Mouse (Mus musculus) embryonic facial prominence, embryonic 14.5 days (tissue): ENCODE results near the gene Dnah1. TPM values are rescaled to one million over a fixed set of nuclear protein-coding genes. Genes with fewer than 3 reads are reported as not detected.

ENCODE experiments used
- ATAC-seq: fragments of 200-750 bp; cut with Nextera tagmentation; 2 replicates; pipeline ENCODE4 v1.8.0; 2017; ENCODE audit warnings: low read depth, moderate number of reproducible peaks, moderate TSS enrichment
- DNase-seq: peaks from one replicate; pipeline ENCODE4 v3.0.0-alpha.2; 2015; ENCODE audit warnings: low spot score
- H3K27ac ChIP-seq: fragments of 300-500 bp; sonication (generic); replicated peaks from 2 replicates; pipeline ENCODE4 v1.5.1; 2014; ENCODE audit warnings: low read depth, mild to moderate bottlenecking, low read length, moderate library complexity
- H3K27me3 ChIP-seq: fragments of 300-500 bp; sonication (generic); replicated peaks from 2 replicates; pipeline ENCODE4 v1.6.1; 2014; ENCODE audit warnings: low read length; ENCODE audit not compliant: control insufficient read depth, insufficient read depth
- H3K36me3 ChIP-seq: fragments of 300-500 bp; sonication (generic); 2 replicates; pipeline ENCODE4 v1.6.1; 2014; ENCODE audit warnings: low read length, mixed read lengths; ENCODE audit not compliant: control insufficient read depth, insufficient read depth
- H3K4me1 ChIP-seq: fragments of 300-500 bp; sonication (generic); 2 replicates; pipeline ENCODE4 v1.6.1; 2014; ENCODE audit warnings: antibody characterized with exemption, low read length; ENCODE audit not compliant: control insufficient read depth, insufficient read depth
- H3K4me2 ChIP-seq: fragments of 300-500 bp; sonication (generic); 2 replicates; pipeline ENCODE4 v1.6.1; 2014; ENCODE audit warnings: low read depth, mild to moderate bottlenecking, low read length, moderate library complexity, mixed read lengths
- H3K4me3 ChIP-seq: fragments of 300-500 bp; sonication (generic); 2 replicates; pipeline ENCODE4 v1.5.1; 2014; ENCODE audit warnings: low read depth, mild to moderate bottlenecking, low read length
- H3K9ac ChIP-seq: fragments of 300-500 bp; sonication (generic); 2 replicates; pipeline ENCODE4 v1.6.1; 2014; ENCODE audit warnings: low read depth, mild to moderate bottlenecking, low read length, moderate library complexity, mixed read lengths
- H3K9me3 ChIP-seq: fragments of 300-500 bp; sonication (generic); 2 replicates; pipeline ENCODE4 v1.6.1; 2016; ENCODE audit warnings: low read length; ENCODE audit not compliant: control insufficient read depth
- WGBS: fragments of 180-500 bp; shearing (Covaris S2); extraction: QIAGEN DNeasy Blood & Tissue Kit; methylation state at CpG from one replicate; pipeline ENCODE4 v1.1.7; 2014; 5-methylcytosine and 5-hydroxymethylcytosine counted together
- polyA plus RNA-seq: library from polyadenylated mRNA; unstranded; fragments of >200 nt; fragmentation: Nextera tagmentation; extraction: Ambion mirVana; gene quantifications from 2 replicates; pipeline ENCODE4 v1.2.1, GENCODE M21; 2014

The Dnah1 gene
- polyA plus RNA-seq, 1 experiment from 2014 or later = 5.9 TPM

- DNase-seq (no peak), ATAC-seq (no peak)
- no peak overlapping the region for H3K4me2 ChIP-seq
- no peak overlapping the region for H3K27ac ChIP-seq
- H3K4me1 ChIP-seq = no peaks in the 10 kb centered on the region; the same call in 1 of the 2 replicates
- no peaks in the 10 kb centered on the region for H3K9me3 ChIP-seq
- no peak overlapping the region for H3K9ac ChIP-seq
- no peak overlapping the region for H3K4me3 ChIP-seq
- H3K27me3 ChIP-seq = no peaks in the 10 kb centered on the region
- no peaks in the 10 kb centered on the region for H3K36me3 ChIP-seq
- 57% methylated on average over 5 of the region's 5 CpGs for WGBS
Measured at GRCm38 (mm10) chr14:31325551-31325950, 1.9 kb upstream of the Dnah1 start.

- H3K9ac ChIP-seq = no peak overlapping the region
- no peaks in the 10 kb centered on the region for H3K9me3 ChIP-seq
- ATAC-seq (no peak), DNase-seq (no peak)
- no peak overlapping the region for H3K4me2 ChIP-seq
- no peaks in the 10 kb centered on the region for H3K36me3 ChIP-seq
- H3K27ac ChIP-seq = no peak overlapping the region
- 65% methylated on average over 10 of the region's 10 CpGs for WGBS
- no peaks in the 10 kb centered on the region; the same call in 1 of the 2 replicates for H3K4me1 ChIP-seq
- H3K27me3 ChIP-seq = no peaks in the 10 kb centered on the region
- no peak overlapping the region for H3K4me3 ChIP-seq
Measured at GRCm38 (mm10) chr14:31324851-31325250, 1.2 kb upstream of the Dnah1 start.

DNA sequence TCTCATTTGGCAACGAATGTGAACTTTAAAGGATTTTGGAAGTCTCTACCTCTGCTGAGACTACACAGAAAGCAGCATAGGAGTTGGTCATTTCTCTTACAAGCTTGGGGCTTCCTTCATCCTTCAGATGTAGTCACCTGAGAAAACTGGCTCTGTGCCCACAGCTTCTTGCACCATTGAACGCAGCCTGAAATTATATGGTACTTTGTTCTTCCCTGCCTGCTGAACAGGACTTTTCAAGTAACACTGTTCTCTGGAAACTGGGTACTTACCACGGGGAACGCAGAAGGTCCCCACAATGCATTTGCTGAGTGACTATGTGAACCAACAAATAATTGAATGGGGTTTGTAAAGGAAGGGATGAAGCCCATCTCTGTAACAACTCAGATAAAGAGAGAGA is 507 bp downstream of the Dnah1 start:
- no peaks in the 10 kb centered on the region; the same call in 1 of the 2 replicates for H3K4me1 ChIP-seq
- no peaks in the 10 kb centered on the region for H3K27me3 ChIP-seq
- 73% methylated on average over 4 of the region's 4 CpGs for WGBS
- H3K4me3 ChIP-seq = peak overlapping the region; percentile 30; the same call in 1 of the 2 replicates
- no peaks in the 10 kb centered on the region for H3K9me3 ChIP-seq
- H3K9ac ChIP-seq = no peak overlapping the region; the same call in 1 of the 2 replicates
- H3K4me2 ChIP-seq = peak overlapping the region; percentile 55
- ATAC-seq (no peak), DNase-seq (no peak)
- H3K36me3 ChIP-seq = no peaks in the 10 kb centered on the region
- H3K27ac ChIP-seq = no peak overlapping the region

DNA sequence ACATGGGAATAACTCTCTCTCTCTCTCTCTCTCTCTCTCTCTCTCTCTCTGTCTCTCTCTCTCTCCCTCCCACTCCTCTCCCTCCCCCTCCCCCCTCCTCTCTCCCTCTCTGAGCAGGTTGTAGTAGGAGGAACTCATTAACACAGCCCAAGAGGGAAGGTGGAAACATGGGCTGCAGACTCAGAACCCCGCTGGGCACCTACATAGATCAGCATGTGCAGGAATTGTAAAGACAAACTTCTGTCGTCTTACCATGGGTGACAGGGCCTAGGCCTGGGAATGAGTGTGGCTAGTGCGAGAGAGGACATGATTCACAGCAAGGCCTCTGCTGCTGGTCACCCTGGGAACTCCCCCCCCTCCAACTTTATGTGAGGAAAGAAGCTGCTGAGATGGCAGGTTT is 1.5 kb downstream of the Dnah1 start:
- Histone ChIP-seq H3K9ac (no peak overlapping the region), H3K27me3 (no peaks in the 10 kb centered on the region), H3K9me3 (no peaks in the 10 kb centered on the region), H3K36me3 (no peaks in the 10 kb centered on the region), H3K4me1 (no peaks in the 10 kb centered on the region; the same call in 1 of the 2 replicates), H3K4me2 (no peak overlapping the region), H3K4me3 (no peak overlapping the region), H3K27ac (no peak overlapping the region)
- DNase-seq = no peak
- no peak for ATAC-seq
- WGBS = 83% methylated on average over 3 of the region's 3 CpGs

GRCm38 (mm10) chr14:31321181-31321580 is 2.5 kb downstream of the Dnah1 start:
- H3K9me3 ChIP-seq = no peaks in the 10 kb centered on the region
- no peak overlapping the region for H3K27ac ChIP-seq
- no peak overlapping the region for H3K4me2 ChIP-seq
- H3K27me3 ChIP-seq = no peaks in the 10 kb centered on the region
- no peak overlapping the region for H3K4me3 ChIP-seq
- DNase-seq (no peak), ATAC-seq (no peak)
- H3K4me1 ChIP-seq = no peaks in the 10 kb centered on the region; the same call in 1 of the 2 replicates
- no peak overlapping the region for H3K9ac ChIP-seq
- no peaks in the 10 kb centered on the region for H3K36me3 ChIP-seq
- WGBS = 84% methylated on average over 11 of the region's 11 CpGs

DNA sequence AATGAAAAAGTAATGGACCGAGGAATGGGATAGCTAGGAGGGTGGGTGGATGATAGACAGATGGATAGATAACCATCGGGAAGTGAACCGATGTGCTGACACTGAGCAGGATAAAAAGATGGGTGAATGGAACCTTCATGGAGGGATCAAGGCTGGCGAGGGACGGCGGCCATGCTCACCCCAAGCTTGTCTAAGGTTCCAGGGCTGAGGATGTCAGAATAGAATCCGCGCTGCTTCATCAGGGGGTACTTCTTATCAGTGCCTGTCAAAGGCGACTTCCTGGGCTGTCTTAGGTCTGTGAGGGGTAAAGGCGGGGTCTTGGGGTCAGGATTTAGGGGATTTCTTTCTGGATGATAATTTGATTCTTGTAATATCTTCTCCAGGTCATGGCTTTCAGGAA is 4.2 kb downstream of the Dnah1 start:
- H3K4me3 ChIP-seq = no peak overlapping the region
- no peaks in the 10 kb centered on the region; the same call in 1 of the 2 replicates for H3K4me1 ChIP-seq
- ATAC-seq (no peak), DNase-seq (no peak)
- H3K9me3 ChIP-seq = no peaks in the 10 kb centered on the region
- H3K9ac ChIP-seq = no peak overlapping the region
- H3K4me2 ChIP-seq = no peak overlapping the region
- 90% methylated on average over 9 of the region's 10 CpGs for WGBS
- H3K27me3 ChIP-seq = no peaks in the 10 kb centered on the region
- H3K27ac ChIP-seq = no peak overlapping the region
- no peaks in the 10 kb centered on the region for H3K36me3 ChIP-seq

- H3K27me3 ChIP-seq = no peaks in the 10 kb centered on the region
- no peaks in the 10 kb centered on the region for H3K9me3 ChIP-seq
- H3K4me2 ChIP-seq = no peak overlapping the region
- no peak overlapping the region for H3K27ac ChIP-seq
- H3K4me1 ChIP-seq = no peaks in the 10 kb centered on the region
- no peak overlapping the region for H3K9ac ChIP-seq
- ATAC-seq (no peak), DNase-seq (no peak)
- WGBS = 72% methylated on average over 3 of the region's 3 CpGs
- no peaks in the 10 kb centered on the region for H3K36me3 ChIP-seq
- no peak overlapping the region for H3K4me3 ChIP-seq
Measured at GRCm38 (mm10) chr14:31317754-31318153, 5.9 kb downstream of the Dnah1 start.

DNA sequence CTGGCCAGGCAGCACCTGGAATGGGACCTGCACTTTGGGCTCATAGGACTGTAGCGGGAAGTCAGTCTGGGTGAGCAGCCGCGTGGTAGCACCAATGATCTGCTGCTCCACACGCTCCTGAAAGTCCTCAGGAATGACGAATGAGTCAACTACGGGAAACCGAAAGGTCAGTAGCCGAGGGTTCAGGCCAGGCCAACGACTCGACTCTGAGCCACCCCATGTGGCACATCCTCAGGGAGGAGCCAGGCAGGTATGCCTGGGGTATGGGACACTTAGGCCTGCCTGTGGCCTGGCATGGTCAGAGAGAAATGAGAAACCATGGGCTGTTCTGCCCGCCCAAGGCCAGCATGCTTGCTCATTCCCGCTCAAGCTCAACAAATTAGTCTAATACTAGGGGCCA is 7.1 kb downstream of the Dnah1 start:
- H3K4me1 ChIP-seq = no peaks in the 10 kb centered on the region
- no peak for DNase-seq
- no peak overlapping the region for H3K4me2 ChIP-seq
- H3K9ac ChIP-seq = no peak overlapping the region
- no peak overlapping the region for H3K4me3 ChIP-seq
- H3K9me3 ChIP-seq = no peaks in the 10 kb centered on the region
- no peaks in the 10 kb centered on the region for H3K36me3 ChIP-seq
- 80% methylated on average over 12 of the region's 12 CpGs for WGBS
- ATAC-seq = no peak
- H3K27me3 ChIP-seq = no peaks in the 10 kb centered on the region
- no peak overlapping the region for H3K27ac ChIP-seq

GRCm38 (mm10) chr14:31313192-31313591 is 10.5 kb downstream of the Dnah1 start:
- H3K4me1 ChIP-seq = no peaks in the 10 kb centered on the region
- no peak overlapping the region for H3K4me2 ChIP-seq
- no peak for DNase-seq
- H3K27me3 ChIP-seq = no peaks in the 10 kb centered on the region
- H3K27ac ChIP-seq = no peak overlapping the region
- no peak for ATAC-seq
- H3K9ac ChIP-seq = no peak overlapping the region
- no peaks in the 10 kb centered on the region for H3K36me3 ChIP-seq
- WGBS = 43% methylated on average over 3 of the region's 3 CpGs
- H3K9me3 ChIP-seq = no peaks in the 10 kb centered on the region
- no peak overlapping the region for H3K4me3 ChIP-seq
